Mouse (Mus musculus) embryonic fibroblast, embryonic 13.5 days (primary cell): ENCODE results near the gene Rcor1. TPM values are rescaled to one million over a fixed set of nuclear protein-coding genes. Genes with fewer than 3 reads are reported as not detected.

Source experiments
- H3K27ac ChIP-seq: 2 replicates; pipeline ENCODE4 v1.5.1; 2012; ENCODE audit warnings: low read length, control low read depth, inconsistent platforms; ENCODE audit not compliant: insufficient read depth
- H3K4me1 ChIP-seq: 2 replicates; pipeline ENCODE4 v1.6.1; 2011; ENCODE audit warnings: low read length; ENCODE audit not compliant: control insufficient read depth, insufficient read depth
- H3K4me3 ChIP-seq: 2 replicates; pipeline ENCODE4 v1.5.1; 2011; ENCODE audit warnings: mild to moderate bottlenecking, control low read depth, low read length; ENCODE audit not compliant: insufficient read depth
- CTCF ChIP-seq: IDR thresholded peaks from 2 replicates; pipeline ENCODE4 v1.5.1; 2011; ENCODE audit warnings: mild to moderate bottlenecking, control low read depth, low read length, moderate library complexity, borderline replicate concordance; ENCODE audit not compliant: insufficient read depth
- POLR2A ChIP-seq: IDR thresholded peaks from 2 replicates; pipeline ENCODE4 v1.6.1; 2011; ENCODE audit warnings: low read depth, mild to moderate bottlenecking, control low read depth, low read length, moderate library complexity
- polyA plus RNA-seq: library from polyadenylated mRNA; stranded (reverse); fragments of >200 nt; gene quantifications from 2 replicates; pipeline ENCODE4 v1.2.4, GENCODE M21; 2011; ENCODE audit warnings: low read depth; ENCODE audit not compliant: missing spikeins, insufficient read length

The Rcor1 gene
- polyA plus RNA-seq, 1 experiment = 49.2 TPM

GRCm38 (mm10) chr12:111120976-111121645, 82.0 kb downstream of the Rcor1 start:
- H3K4me1 ChIP-seq = no peaks in the 10 kb centered on the region; the same call in 1 of the 2 replicates
- TF ChIP-seq POLR2A (no peak), CTCF (no peak)
- H3K27ac ChIP-seq = no peak overlapping the region
- no peak overlapping the region for H3K4me3 ChIP-seq

- TF ChIP-seq CTCF = peak; percentile 44; the same call in 1 of the 2 replicates
- no peak for TF ChIP-seq POLR2A
- H3K4me1 ChIP-seq = no peaks in the 10 kb centered on the region; the same call in 1 of the 2 replicates
Measured at GRCm38 (mm10) chr12:111122332-111122852, 83.2 kb downstream of the Rcor1 start.

GRCm38 (mm10) chr12:111124601-111125260, 85.6 kb downstream of the Rcor1 start:
- Histone ChIP-seq H3K27ac (no peak overlapping the region), H3K4me1 (no peaks in the 10 kb centered on the region; the same call in 1 of the 2 replicates), H3K4me3 (no peak overlapping the region)
- TF ChIP-seq POLR2A (no peak), CTCF (no peak)

More at GRCm38 (mm10) chr12:111122332-111122852, 83.2 kb downstream of the Rcor1 start:
- H3K27ac ChIP-seq = no peak overlapping the region
- no peak overlapping the region for H3K4me3 ChIP-seq

- Histone ChIP-seq H3K4me3 (no peak overlapping the region), H3K4me1 (no peaks in the 10 kb centered on the region; the same call in 1 of the 2 replicates), H3K27ac (no peak overlapping the region)
- no peak for TF ChIP-seq CTCF
- TF ChIP-seq POLR2A = no peak
Measured at GRCm38 (mm10) chr12:111125666-111126065, 86.5 kb downstream of the Rcor1 start.

- Histone ChIP-seq H3K4me1 (no peaks in the 10 kb centered on the region), H3K4me3 (no peak overlapping the region), H3K27ac (no peak overlapping the region)
- TF ChIP-seq CTCF = no peak
- no peak for TF ChIP-seq POLR2A
Measured at GRCm38 (mm10) chr12:111134169-111134568, 95.0 kb downstream of the Rcor1 start.

- Histone ChIP-seq H3K4me1 (no peaks in the 10 kb centered on the region), H3K4me3 (no peak overlapping the region), H3K27ac (no peak overlapping the region)
- TF ChIP-seq CTCF (no peak), POLR2A (no peak)
Measured at GRCm38 (mm10) chr12:111134791-111135733, 95.9 kb downstream of the Rcor1 start.

GRCm38 (mm10) chr12:111135953-111136352, 96.8 kb downstream of the Rcor1 start:
- TF ChIP-seq CTCF = no peak
- TF ChIP-seq POLR2A = no peak
- no peak overlapping the region for H3K4me3 ChIP-seq
- H3K4me1 ChIP-seq = no peaks in the 10 kb centered on the region
- H3K27ac ChIP-seq = no peak overlapping the region

- Histone ChIP-seq H3K4me1 (no peaks in the 10 kb centered on the region), H3K27ac (no peak overlapping the region), H3K4me3 (no peak overlapping the region)
- TF ChIP-seq CTCF (no peak), POLR2A (no peak)
Measured at GRCm38 (mm10) chr12:111137079-111137478, 97.9 kb downstream of the Rcor1 start.

- Histone ChIP-seq H3K27ac (no peak overlapping the region), H3K4me1 (no peaks in the 10 kb centered on the region), H3K4me3 (no peak overlapping the region)
- no peak for TF ChIP-seq CTCF
Measured at GRCm38 (mm10) chr12:111143005-111143508, 103.9 kb downstream of the Rcor1 start.
